Mouse (Mus musculus) G1E (cell line): Measurements from ENCODE around the gene Gm10273. TPM values are rescaled to one million over a fixed set of nuclear protein-coding genes. Genes with fewer than 3 reads are reported as not detected.
"Not testable (repeated sequence)": the region's sequence is repeated elsewhere in the genome, so short reads cannot be mapped to it uniquely, and the experiment has no call there.

Source experiments
- ATAC-seq: 2 replicates; pipeline ENCODE4 v1.8.0; 2016; ENCODE audit warnings: mild to moderate bottlenecking; ENCODE audit not compliant: insufficient number of reproducible peaks, poor library complexity, low FRiP score, severe bottlenecking; ENCODE audit errors: extremely low read depth
- DNase-seq: peaks from one replicate; pipeline ENCODE4 v3.0.0; 2012; ENCODE audit warnings: low spot score
- H3K27me3 ChIP-seq: 2 replicates; pipeline ENCODE4 v1.6.1; 2012; ENCODE audit warnings: mild to moderate bottlenecking, low read length, inconsistent platforms; ENCODE audit not compliant: insufficient read depth
- H3K36me3 ChIP-seq: replicated peaks from 2 replicates; pipeline ENCODE3; 2012; ENCODE audit warnings: mild to moderate bottlenecking, inconsistent platforms
- H3K4me1 ChIP-seq: 2 replicates; pipeline ENCODE4 v1.6.1; 2012; ENCODE audit warnings: low read depth, low read length, inconsistent platforms, mixed read lengths; ENCODE audit not compliant: insufficient read depth
- H3K4me3 ChIP-seq: 2 replicates; pipeline ENCODE4 v1.5.1; 2012; ENCODE audit warnings: low read depth, mild to moderate bottlenecking, inconsistent platforms, low read length, moderate library complexity, mixed read lengths
- H3K9me3 ChIP-seq: replicated peaks from 2 replicates; pipeline ENCODE4 v1.6.1; 2012; ENCODE audit warnings: inconsistent platforms
- CTCF ChIP-seq: IDR thresholded peaks from 2 replicates; pipeline ENCODE4 v1.5.1; 2012; ENCODE audit warnings: low read depth, low read length, inconsistent platforms, mixed read lengths
- GATA1 ChIP-seq: IDR thresholded peaks from 2 replicates; pipeline ENCODE4 v1.6.1; 2012; ENCODE audit warnings: borderline replicate concordance, low read length, inconsistent platforms, mixed read lengths
- GATA2 ChIP-seq: IDR thresholded peaks from 2 replicates; pipeline ENCODE4 v1.6.1; 2012; ENCODE audit warnings: low read depth, low read length, inconsistent platforms, borderline replicate concordance
- POLR2AphosphoS5 ChIP-seq: IDR thresholded peaks from 2 replicates; pipeline ENCODE4 v1.6.1; 2012; ENCODE audit warnings: low read depth, low read length, inconsistent platforms; ENCODE audit not compliant: insufficient replicate concordance
- TAL1 ChIP-seq: conservative IDR thresholded peaks from 2 replicates; pipeline ENCODE4 v1.6.1; 2012; ENCODE audit warnings: low read depth, low read length, inconsistent platforms, mixed read lengths
- polyA plus RNA-seq: library from polyadenylated mRNA; stranded (reverse); fragments of >175 nt; gene quantifications from 2 replicates; pipeline ENCODE4 v1.2.3, GENCODE M21; 2012
- total RNA-seq, 2 experiments: library from RNA; stranded (forward) in 1 of 2; stranded (reverse) in 1 of 2; fragments of 200-1000 nt in 1 of 2; fragments of >200 nt in 1 of 2; fragmentation: Nextera tagmentation in 1 of 2; gene quantifications; 2 replicates each; pipeline ENCODE4 v1.2.3; 2014 to 2017

The Gm10273 gene
- total and polyA plus RNA-seq, 3 experiments: 0.47 to 111 (median 29.9) TPM

- no peaks in the 10 kb centered on the region for H3K27me3 ChIP-seq
- TF ChIP-seq TAL1 (no peak), GATA1 (no peak)
- no peaks in the 10 kb centered on the region for H3K9me3 ChIP-seq
- DNase-seq (no peak), ATAC-seq (no peak)
- H3K36me3 ChIP-seq: peaks cover 90% of the 10 kb centered on the region
- no peaks in the 10 kb centered on the region for H3K4me1 ChIP-seq
- H3K4me3 ChIP-seq: no peak overlapping the region
Observed at GRCm38 (mm10) chr10:59368729-59369128, 26.7 kb upstream of the Gm10273 start.

GRCm38 (mm10) chr10:59369426-59369825, 26.0 kb upstream of the Gm10273 start:
- Histone ChIP-seq H3K4me1 (no peaks in the 10 kb centered on the region), H3K4me3 (no peak overlapping the region), H3K27me3 (no peaks in the 10 kb centered on the region), H3K9me3 (no peaks in the 10 kb centered on the region), H3K36me3 (peaks cover 88% of the 10 kb centered on the region)
- DNase-seq (no peak), ATAC-seq (no peak)
- no peak for TF ChIP-seq GATA1
- TF ChIP-seq CTCF: no peak
- TF ChIP-seq TAL1: no peak
- TF ChIP-seq POLR2AphosphoS5: no peak
- TF ChIP-seq GATA2: no peak

DNA sequence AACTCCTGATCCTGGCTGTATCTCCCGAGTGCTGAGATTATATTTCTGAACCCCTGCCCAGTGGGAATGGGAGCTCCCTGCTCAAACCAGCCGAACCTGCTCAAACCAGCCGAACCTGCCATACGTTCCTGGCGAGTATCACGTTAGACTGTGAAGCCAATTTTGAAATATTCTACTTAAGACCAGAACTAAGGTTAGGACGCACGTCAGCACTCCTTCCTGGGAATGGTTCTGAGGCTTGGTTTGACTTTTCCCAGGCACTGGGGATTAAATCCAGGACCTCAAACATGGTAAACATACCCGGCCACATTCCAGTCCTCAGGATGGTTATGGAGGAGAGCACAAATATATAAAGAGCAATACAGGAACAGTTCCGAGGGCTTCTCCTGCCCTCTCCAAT, 17.5 kb upstream of the Gm10273 start:
- no peaks in the 10 kb centered on the region for H3K9me3 ChIP-seq
- no peaks in the 10 kb centered on the region for H3K27me3 ChIP-seq
- peaks cover 19% of the 10 kb centered on the region for H3K36me3 ChIP-seq
- ATAC-seq: no peak
- H3K4me3 ChIP-seq: no peak overlapping the region
- peaks cover 8% of the 10 kb centered on the region for H3K4me1 ChIP-seq
- DNase-seq: no peak
- TF ChIP-seq GATA1: no peak
- no peak for TF ChIP-seq TAL1
- TF ChIP-seq GATA2: no peak
- TF ChIP-seq CTCF: no peak
- no peak for TF ChIP-seq POLR2AphosphoS5

DNA sequence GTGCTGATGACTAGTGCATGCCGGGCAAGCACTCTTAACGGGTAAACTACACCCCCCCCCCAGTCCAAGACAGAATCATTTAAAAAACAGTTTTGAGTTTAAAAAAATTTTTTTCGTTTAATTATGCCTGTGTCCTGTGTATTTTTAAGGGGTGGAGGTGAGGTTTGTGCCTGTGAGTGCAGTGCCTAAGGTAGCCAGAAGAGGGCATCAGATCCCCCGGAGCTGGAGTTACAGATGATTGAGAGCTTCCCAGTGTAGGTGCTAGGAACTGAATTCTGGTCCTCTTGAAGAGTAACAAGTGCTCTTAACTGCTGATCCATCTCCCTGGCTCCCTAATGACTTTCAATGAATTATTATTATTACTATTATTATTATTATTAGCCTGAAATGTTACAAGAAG, 16.7 kb upstream of the Gm10273 start:
- H3K4me1 ChIP-seq: peaks cover 8% of the 10 kb centered on the region
- TF ChIP-seq TAL1: no peak
- no peak for TF ChIP-seq CTCF
- no peak for TF ChIP-seq POLR2AphosphoS5
- TF ChIP-seq GATA2: no peak
- no peak for TF ChIP-seq GATA1
- H3K9me3 ChIP-seq: no peaks in the 10 kb centered on the region
- no peak for ATAC-seq
- H3K36me3 ChIP-seq: peaks cover 14% of the 10 kb centered on the region
- DNase-seq: no peak
- no peaks in the 10 kb centered on the region for H3K27me3 ChIP-seq
- no peak overlapping the region for H3K4me3 ChIP-seq

DNA sequence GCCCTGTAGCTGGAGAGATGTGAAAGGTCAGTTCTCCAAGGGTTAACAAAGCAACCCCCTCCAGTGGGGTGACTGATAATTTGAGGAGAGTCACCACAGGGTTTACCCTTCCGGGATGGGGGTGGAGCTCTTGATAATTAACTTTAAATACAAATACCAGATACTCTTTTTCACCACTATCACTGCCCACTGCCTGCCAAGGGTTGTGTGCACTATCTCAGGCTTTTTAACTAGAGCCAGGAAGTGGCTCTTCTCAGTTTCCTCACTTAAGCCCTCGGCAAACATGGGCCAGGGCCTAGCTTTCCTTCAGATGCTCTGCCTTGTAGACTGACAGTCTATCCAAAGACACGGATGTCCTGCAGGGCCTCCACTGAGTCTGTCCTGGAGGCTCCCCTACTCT, 15.5 kb upstream of the Gm10273 start:
- no peak for ATAC-seq
- no peak overlapping the region for H3K4me3 ChIP-seq
- no peak for DNase-seq
- peaks cover 8% of the 10 kb centered on the region for H3K4me1 ChIP-seq
- no peaks in the 10 kb centered on the region for H3K27me3 ChIP-seq
- TF ChIP-seq GATA2: no peak
- TF ChIP-seq TAL1: no peak
- no peak for TF ChIP-seq CTCF
- TF ChIP-seq GATA1: no peak
- no peak for TF ChIP-seq POLR2AphosphoS5
- peaks cover 4% of the 10 kb centered on the region for H3K36me3 ChIP-seq
- H3K9me3 ChIP-seq: no peaks in the 10 kb centered on the region

DNA sequence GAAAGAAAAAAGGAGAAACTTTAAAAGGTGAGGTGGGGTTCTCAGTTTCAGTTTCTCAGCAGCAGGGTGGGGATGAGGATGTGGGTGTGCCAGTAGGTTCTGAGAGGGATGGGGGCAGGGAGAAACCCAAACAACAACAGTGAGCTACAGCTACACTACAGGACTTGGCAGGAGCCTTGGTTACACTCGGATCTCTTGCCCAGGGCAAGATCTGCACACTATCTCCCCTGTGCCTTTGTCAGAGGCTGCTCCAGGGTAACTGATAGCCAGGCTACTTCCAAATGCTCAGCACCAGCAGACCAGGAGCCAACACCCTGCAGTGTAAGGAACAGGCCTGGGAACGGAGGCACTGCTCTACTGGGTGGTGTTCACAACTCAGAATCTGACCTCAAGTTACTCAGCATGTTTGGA, 15.0 kb upstream of the Gm10273 start:
- no peak overlapping the region for H3K4me3 ChIP-seq
- DNase-seq: no peak
- H3K27me3 ChIP-seq: no peaks in the 10 kb centered on the region
- H3K9me3 ChIP-seq: no peaks in the 10 kb centered on the region
- peaks cover 3% of the 10 kb centered on the region for H3K36me3 ChIP-seq
- ATAC-seq: no peak
- peaks cover 8% of the 10 kb centered on the region for H3K4me1 ChIP-seq
- no peak for TF ChIP-seq CTCF
- no peak for TF ChIP-seq GATA2
- no peak for TF ChIP-seq POLR2AphosphoS5
- TF ChIP-seq TAL1: no peak
- no peak for TF ChIP-seq GATA1

DNA sequence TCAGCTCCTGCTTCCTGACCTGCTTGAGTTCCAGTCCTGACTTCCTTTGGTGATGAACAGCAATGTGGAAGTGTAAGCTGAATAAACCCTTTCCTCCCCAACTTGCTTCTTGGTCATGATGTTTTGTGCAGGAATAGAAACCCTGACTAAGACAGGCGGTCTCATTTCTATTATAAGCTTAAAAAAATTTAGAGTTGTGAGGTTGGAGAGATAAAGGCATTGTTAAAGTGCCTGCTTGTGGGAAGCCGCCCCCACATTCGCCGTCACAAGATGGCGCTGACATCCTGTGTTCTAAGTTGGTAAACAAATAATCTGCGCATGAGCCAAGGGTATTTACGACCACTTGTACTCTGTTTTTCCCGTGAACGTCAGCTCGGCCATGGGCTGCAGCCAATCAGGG, 13.9 kb upstream of the Gm10273 start:
- DNase-seq, H3K27me3 ChIP-seq, ATAC-seq: not testable (repeated sequence)

More for the DNA sequence above, 13.9 kb upstream of the Gm10273 start:
- H3K4me1 ChIP-seq, H3K9me3 ChIP-seq, H3K4me3 ChIP-seq, H3K36me3 ChIP-seq: not testable (repeated sequence)
